Mouse (Mus musculus) gastrocnemius, postnatal 36 days (tissue): ENCODE results near the gene Pcyt2. TPM values are rescaled to one million over a fixed set of nuclear protein-coding genes. Genes with fewer than 3 reads are reported as not detected.

Experiments
- DNase-seq, 2 experiments: peaks; one replicate each; pipeline ENCODE4 v3.0.0; 2022
- intact Hi-C: fragments of 180-260 bp; cut with DNase I; formaldehyde crosslinking; loops from one replicate; pipeline ENCODE4 v1.15.1; 2025
- microRNA-seq, 2 experiments: library from miRNA; unstranded; fragments of <30 nt; microRNA quantifications; one replicate each; pipeline ENCODE4 v1.2.0; 2021
- total RNA-seq, 2 experiments: library from RNA; stranded (reverse); gene quantifications; 2 replicates each; pipeline ENCODE4 v1.2.3; 2021

The Pcyt2 gene
- total RNA-seq, 2 experiments from 2014 or later, result 26.7 to 33.5 TPM

DNA sequence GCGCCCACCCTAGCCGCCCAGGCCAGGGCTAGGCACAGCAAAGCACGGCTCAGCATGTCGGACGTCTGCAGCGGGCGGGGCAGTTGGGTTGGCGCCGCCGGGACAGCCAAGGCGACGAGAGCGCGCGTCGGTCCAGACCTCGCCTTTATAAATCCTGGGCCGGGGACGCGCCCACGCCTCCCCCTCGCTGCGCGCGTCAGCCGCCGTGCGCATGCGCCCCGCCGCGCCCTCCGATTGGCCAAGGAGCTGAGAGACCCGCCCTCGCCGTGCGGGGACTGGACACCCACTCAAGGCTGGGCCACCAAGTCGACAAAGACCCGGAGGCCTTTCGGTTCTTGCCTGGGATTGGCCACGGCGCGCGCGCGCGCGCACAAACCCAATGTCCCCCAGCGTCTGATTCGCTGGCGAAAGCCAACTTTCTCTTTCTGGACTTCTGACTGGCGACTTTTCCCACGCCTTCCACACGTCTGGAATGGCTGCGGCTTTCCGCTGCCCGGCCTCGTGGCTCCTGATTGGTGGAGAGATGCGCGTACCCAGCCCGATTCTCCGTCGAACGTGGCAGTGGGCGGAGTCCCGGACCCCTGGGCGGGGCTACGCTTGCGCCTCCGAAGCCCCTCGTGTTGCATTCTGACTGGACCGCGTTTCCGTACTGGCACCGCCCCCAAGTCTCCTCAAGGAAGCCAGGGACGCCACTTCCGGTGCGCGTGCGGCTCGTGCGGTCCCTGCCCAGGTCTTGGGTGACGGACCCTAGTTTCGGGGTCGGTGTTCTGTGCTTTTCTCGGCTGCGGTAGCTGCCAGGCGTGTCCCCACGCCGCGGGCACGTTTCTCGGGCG is 44.8 kb downstream of the Pcyt2 start, which contains the start of gene P4hb:
Gene P4hb, minus strand, starts transcription at position 502 of the 833 bp plus-strand sequence.
- intact Hi-C loops, result no loop called here
- peak; percentile 99 to 100 for DNase-seq

GRCm38 (mm10) chr11:120572417-120572751 is 45.4 kb downstream of the Pcyt2 start:
- intact Hi-C loops, result no loop called here
- DNase-seq, result no peak

- intact Hi-C loops, result no loop called here
- no peak for DNase-seq
Observed at GRCm38 (mm10) chr11:120571754-120572416, 45.9 kb downstream of the Pcyt2 start.

DNA sequence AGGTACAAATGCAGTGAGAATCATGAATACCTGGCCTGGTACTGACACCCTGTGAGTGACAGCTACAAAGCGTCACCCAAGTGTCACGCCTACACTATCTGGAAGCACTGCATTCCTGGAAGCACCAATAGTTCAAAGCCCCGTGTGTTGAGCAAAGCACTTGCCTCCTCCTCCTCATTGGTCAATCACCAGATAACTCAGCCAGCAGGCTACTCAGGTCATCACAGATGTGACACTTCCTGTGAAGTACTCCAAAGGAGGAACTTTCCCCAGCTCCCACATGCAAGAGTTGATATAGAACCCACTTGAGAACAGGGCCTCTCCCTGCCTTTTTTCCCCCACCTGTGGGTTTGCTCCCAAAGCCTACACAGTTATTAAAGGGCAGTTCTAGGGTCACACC is 46.6 kb downstream of the Pcyt2 start:
- intact Hi-C loops, result no loop called here
- DNase-seq, result no peak

GRCm38 (mm10) chr11:120568324-120568723 is 49.4 kb downstream of the Pcyt2 start:
- no peak for DNase-seq

GRCm38 (mm10) chr11:120565114-120565513 is 52.6 kb downstream of the Pcyt2 start:
- DNase-seq, result no peak
- intact Hi-C loops, result no loop called here

More at GRCm38 (mm10) chr11:120568324-120568723, 49.4 kb downstream of the Pcyt2 start:
- intact Hi-C loops, result no loop called here

DNA sequence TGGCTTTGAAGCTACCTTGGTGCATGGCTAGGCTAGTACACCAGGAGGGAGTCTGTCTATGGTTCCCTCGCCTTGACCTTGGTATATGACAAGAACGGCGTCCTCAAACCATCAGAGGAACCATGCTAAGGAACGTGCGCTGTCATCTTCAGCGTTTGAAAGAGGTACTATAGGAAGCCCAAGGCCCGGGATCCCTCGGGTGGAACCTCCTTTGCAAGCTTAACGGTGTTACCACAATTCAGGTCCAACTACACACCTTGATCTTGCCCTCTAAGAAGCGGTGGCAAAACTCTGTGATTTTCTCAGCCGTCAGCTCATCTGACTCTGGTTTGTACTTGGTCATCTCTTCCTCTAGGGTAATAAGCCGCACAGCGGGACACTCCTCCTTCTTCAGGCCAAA is 54.8 kb downstream of the Pcyt2 start:
- intact Hi-C loops, result no loop called here
- DNase-seq, result no peak

DNA sequence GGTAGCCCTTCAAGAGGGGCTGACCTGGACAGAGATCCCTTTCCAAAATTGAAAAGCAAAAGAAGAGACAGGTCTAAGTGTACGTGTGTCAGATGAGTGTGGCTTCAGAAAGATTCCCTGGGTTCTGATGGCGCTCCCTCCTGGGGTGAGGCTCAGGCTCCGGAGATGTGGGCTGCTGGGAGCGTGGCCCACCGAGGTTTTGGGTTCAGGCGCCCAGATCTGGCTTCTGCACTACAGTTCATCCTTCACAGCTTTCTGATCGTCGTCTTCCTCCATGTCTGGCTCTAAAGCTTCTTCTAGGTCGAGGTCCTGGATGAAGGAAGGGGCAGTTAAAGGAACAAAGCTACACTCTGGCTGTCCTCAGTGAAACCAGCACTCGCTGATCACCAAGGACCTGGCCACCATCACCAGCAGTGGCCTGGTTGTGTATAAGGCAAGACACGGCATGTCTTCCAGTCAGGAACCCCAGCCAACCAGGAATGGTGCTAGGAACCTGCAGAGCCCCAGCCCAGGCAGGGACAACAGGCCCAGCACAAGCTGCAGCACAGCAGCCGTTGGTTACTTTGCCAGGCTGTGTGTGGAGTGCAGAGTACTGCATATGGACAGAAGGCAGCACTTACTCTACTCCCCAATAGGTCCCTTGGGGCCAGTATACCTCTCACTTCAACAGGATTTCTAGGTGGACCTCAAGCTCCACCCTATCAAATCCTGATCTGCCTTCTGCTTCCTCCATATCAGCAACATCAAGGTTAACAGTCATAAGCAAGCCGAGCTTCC is 56.6 kb downstream of the Pcyt2 start:
- DNase-seq, result no peak
- intact Hi-C loops, result no loop called here

Small RNA genes within 50 kb of the gene (microRNA-seq; reads per million reads assigned to microRNA genes)
- gene Mir6936, result 0 reads per million in 2 experiments

Other genes starting within 250 kb of the Pcyt2 start
- 10 to 100 TPM; 21.7 to 22.9 TPM for gene Faap100, start 239.2 kb downstream of the Pcyt2 start, total RNA-seq
- gene Nploc4, start 180.2 kb downstream of the Pcyt2 start, total RNA-seq, result 10 to 100 TPM; 67.6 to 71.0 TPM
- gene Tspan10, start 175.3 kb downstream of the Pcyt2 start, total RNA-seq, result under 1 TPM in 1 of 2 experiments, not detected in 1; 0.69 TPM
- under 1 TPM in 1 of 2 experiments, not detected in 1; 0.89 TPM for gene Pde6g, start 164.4 kb downstream of the Pcyt2 start, total RNA-seq
- 10 to 100 TPM; 21.4 to 25.6 TPM for gene Oxld1, start 159.9 kb downstream of the Pcyt2 start, total RNA-seq
- 1 to 10 TPM; 4.1 to 6.2 TPM for gene Ccdc137, start 159.8 kb downstream of the Pcyt2 start, total RNA-seq
- gene Arl16, start 150.3 kb downstream of the Pcyt2 start, total RNA-seq, result 1 to 10 TPM; 4.8 to 6.3 TPM
- gene Mrpl12, start 133.3 kb downstream of the Pcyt2 start, total RNA-seq, result 100 to 1,000 TPM; 142 to 144 TPM
- gene Slc25a10, start 126.1 kb downstream of the Pcyt2 start, total RNA-seq, result 1 to 10 TPM; 3.7 to 4.5 TPM
- gene Gcgr, start 87.2 kb downstream of the Pcyt2 start, total RNA-seq, result under 1 TPM; 0.18 to 0.25 TPM
- 10 to 100 TPM; 19.9 to 23.8 TPM for gene Mcrip1, start 68.2 kb downstream of the Pcyt2 start, total RNA-seq
- 100 to 1,000 TPM; 153 to 173 TPM for gene Ppp1r27, start 66.8 kb downstream of the Pcyt2 start, total RNA-seq
- 100 to 1,000 TPM; 174 to 203 TPM for gene P4hb, start 44.7 kb downstream of the Pcyt2 start, total RNA-seq
- gene Arhgdia, start 36.3 kb downstream of the Pcyt2 start, total RNA-seq, result 10 to 100 TPM; 73.1 to 77.1 TPM
- 10 to 100 TPM; 36.1 to 41.5 TPM for gene Alyref, start 19.6 kb downstream of the Pcyt2 start, total RNA-seq
- gene Anapc11, start 19.5 kb downstream of the Pcyt2 start, total RNA-seq, result 10 to 100 TPM; 44.0 to 50.5 TPM
- gene Npb, start 9.5 kb downstream of the Pcyt2 start, total RNA-seq, result not detected
- 1 to 10 TPM; 4.5 TPM for gene Sirt7, start 7.3 kb upstream of the Pcyt2 start, total RNA-seq
- 10 to 100 TPM; 48.3 to 53.7 TPM for gene Mafg, start 15.7 kb upstream of the Pcyt2 start, total RNA-seq
- gene Pycr1, start 25.8 kb upstream of the Pcyt2 start, total RNA-seq, result 1 to 10 TPM; 3.2 to 5.8 TPM
- gene Myadml2, start 30.2 kb upstream of the Pcyt2 start, total RNA-seq, result 100 to 1,000 TPM; 129 to 137 TPM
- not detected for gene Notum, start 43.2 kb upstream of the Pcyt2 start, total RNA-seq
- gene Aspscr1, start 55.0 kb upstream of the Pcyt2 start, total RNA-seq, result 10 to 100 TPM; 24.4 to 34.0 TPM
- gene Cenpx, start 95.8 kb upstream of the Pcyt2 start, total RNA-seq, result 10 to 100 TPM; 23.2 to 27.0 TPM
- gene Lrrc45, start 96.0 kb upstream of the Pcyt2 start, total RNA-seq, result 1 to 10 TPM; 3.7 to 4.1 TPM
- gene Rac3, start 103.5 kb upstream of the Pcyt2 start, total RNA-seq, result under 1 TPM; 0.84 to 0.92 TPM
- 1 to 10 TPM; 4.5 to 9.2 TPM for gene Dcxr, start 109.3 kb upstream of the Pcyt2 start, total RNA-seq
- gene Cbr2, start 114.2 kb upstream of the Pcyt2 start, total RNA-seq, result 10 to 100 TPM in 1 of 2 experiments, 1 to 10 TPM in 1; 9.2 to 15.8 TPM
- 10 to 100 TPM; 29.5 to 31.9 TPM for gene Hmga1b, start 144.9 kb upstream of the Pcyt2 start, total RNA-seq
- 1 to 10 TPM; 9.9 to 10.0 TPM for gene Rfng, start 166.3 kb upstream of the Pcyt2 start, total RNA-seq
- gene Gps1, start 166.3 kb upstream of the Pcyt2 start, total RNA-seq, result 10 to 100 TPM; 52.6 to 52.7 TPM
- gene Dus1l, start 178.5 kb upstream of the Pcyt2 start, total RNA-seq, result 10 to 100 TPM; 31.3 to 32.9 TPM
- 10 to 100 TPM; 12.5 to 20.0 TPM for gene Fasn, start 206.6 kb upstream of the Pcyt2 start, total RNA-seq